Mouse (Mus musculus) C2C12 (cell line): ENCODE results near the gene Il4. TPM values are rescaled to one million over a fixed set of nuclear protein-coding genes. Genes with fewer than 3 reads are reported as not detected.

ENCODE experiments used
- H3K27me3 ChIP-seq: one replicate; pipeline ENCODE4 v1.6.1; 2011; ENCODE audit not compliant: control insufficient read depth, insufficient read depth, insufficient read length
- H3K36me3 ChIP-seq: one replicate; pipeline ENCODE4 v1.6.1; 2011; ENCODE audit not compliant: control insufficient read depth, insufficient read depth
- H3K4me3 ChIP-seq: one replicate; pipeline ENCODE4 v1.5.1; 2011; ENCODE audit warnings: mild to moderate bottlenecking, control low read depth; ENCODE audit not compliant: poor library complexity, insufficient read depth, severe bottlenecking
- H3K79me2 ChIP-seq: one replicate; pipeline ENCODE4 v1.6.1; 2011; ENCODE audit not compliant: control insufficient read depth, insufficient read depth
- H3K79me3 ChIP-seq: one replicate; pipeline ENCODE4 v1.6.1; 2011; ENCODE audit warnings: low read depth, control low read depth
- H3ac ChIP-seq: one replicate; pipeline ENCODE3; 2011; ENCODE audit warnings: low read depth; ENCODE audit not compliant: control insufficient read depth, insufficient read length
- CEBPB ChIP-seq: IDR thresholded peaks from one replicate; pipeline ENCODE4 v1.6.1; 2011; ENCODE audit warnings: low read depth, mild to moderate bottlenecking, control low read depth, moderate library complexity
- CTCF ChIP-seq: IDR thresholded peaks from one replicate; pipeline ENCODE4 v1.5.1; 2011; ENCODE audit not compliant: control insufficient read depth, insufficient read depth, insufficient read length
- FOSL1 ChIP-seq: IDR thresholded peaks from one replicate; pipeline ENCODE4 v1.8.0; 2011; ENCODE audit warnings: mild to moderate bottlenecking, low read length; ENCODE audit not compliant: poor library complexity, insufficient read depth, severe bottlenecking
- MAX ChIP-seq: IDR thresholded peaks from one replicate; pipeline ENCODE4 v1.6.1; 2011; ENCODE audit warnings: mild to moderate bottlenecking, control low read depth
- MYOD1 ChIP-seq: IDR thresholded peaks from one replicate; pipeline ENCODE4 v1.6.1; 2011; ENCODE audit warnings: low read depth; ENCODE audit not compliant: control insufficient read depth, insufficient read length
- MYOG ChIP-seq: IDR thresholded peaks from one replicate; pipeline ENCODE4 v1.6.1; 2011; ENCODE audit not compliant: control insufficient read depth, insufficient read length; ENCODE audit errors: extremely low read depth
- USF1 ChIP-seq: IDR thresholded peaks from one replicate; pipeline ENCODE4 v1.6.1; 2011; ENCODE audit warnings: low read depth, mild to moderate bottlenecking, control low read depth, moderate library complexity
- polyA plus RNA-seq: library from polyadenylated mRNA; unstranded; fragments of >200 nt; fragmentation: generic; extraction: Trizol; gene quantifications from one replicate; pipeline ENCODE4 v1.2.1, GENCODE M21; 2012; ENCODE audit warnings: missing spikeins

Gene Il4
- polyA plus RNA-seq, 1 experiment, result not detected

DNA sequence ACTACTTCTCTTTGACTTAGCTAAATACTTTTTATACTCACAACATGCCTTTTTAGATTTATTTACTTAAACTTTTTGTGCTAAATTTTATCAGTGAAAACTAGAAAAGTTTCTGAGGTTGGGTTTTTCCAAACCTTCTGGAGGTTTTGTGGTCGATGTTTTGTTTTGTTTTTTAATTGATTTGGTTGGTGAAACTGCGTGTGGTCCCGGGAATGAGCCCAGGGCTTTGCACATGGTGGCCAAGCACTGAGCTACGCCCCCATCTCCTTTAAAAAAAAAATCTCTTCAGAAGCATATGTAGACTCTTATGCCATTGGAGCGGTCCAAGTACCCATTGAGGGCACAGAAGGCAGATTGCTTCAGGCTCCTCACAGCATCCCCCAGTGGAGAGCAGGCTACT is 27.4 kb downstream of the Il4 start:
- no peak overlapping the region for H3ac ChIP-seq
- H3K36me3 ChIP-seq, result peaks cover 33% of the 10 kb centered on the region
- TF ChIP-seq MYOG, result no peak
- no peak for TF ChIP-seq FOSL1
- TF ChIP-seq CEBPB, result no peak
- TF ChIP-seq USF1, result no peak
- no peak for TF ChIP-seq CTCF
- no peak for TF ChIP-seq MAX
- TF ChIP-seq MYOD1, result no peak

DNA sequence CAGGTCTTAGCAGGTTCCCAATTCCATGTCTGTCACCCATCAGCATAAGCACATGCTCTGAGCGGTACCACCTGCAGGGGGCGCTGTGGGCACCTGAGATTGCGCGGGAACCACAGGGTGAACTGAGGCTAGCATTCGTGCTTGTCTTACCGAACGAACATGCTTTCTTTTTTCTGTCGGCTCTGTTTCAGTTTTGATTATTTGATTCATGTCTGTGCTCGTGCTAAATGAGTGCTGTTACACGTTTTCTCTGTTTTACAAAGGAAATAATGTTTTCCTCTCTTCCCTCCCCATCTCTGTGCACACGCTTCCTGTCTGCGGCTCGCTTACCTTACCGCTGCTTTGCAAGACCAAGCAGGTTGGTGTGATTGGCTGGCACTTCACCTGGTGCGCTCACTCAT is 28.1 kb downstream of the Il4 start:
- TF ChIP-seq CTCF (peak; percentile 63), USF1 (no peak), MAX (peak; percentile 84), FOSL1 (no peak)
- no peaks in the 10 kb centered on the region for H3K27me3 ChIP-seq
- peaks cover 37% of the 10 kb centered on the region for H3K36me3 ChIP-seq
- no peak overlapping the region for H3ac ChIP-seq
- H3K4me3 ChIP-seq, result no peak overlapping the region
- no peaks in the 10 kb centered on the region for H3K79me2 ChIP-seq
- H3K79me3 ChIP-seq, result no peaks in the 10 kb centered on the region

More for the DNA sequence above, 27.4 kb downstream of the Il4 start:
- no peak overlapping the region for H3K4me3 ChIP-seq
- no peaks in the 10 kb centered on the region for H3K79me2 ChIP-seq
- no peaks in the 10 kb centered on the region for H3K27me3 ChIP-seq
- no peaks in the 10 kb centered on the region for H3K79me3 ChIP-seq

DNA sequence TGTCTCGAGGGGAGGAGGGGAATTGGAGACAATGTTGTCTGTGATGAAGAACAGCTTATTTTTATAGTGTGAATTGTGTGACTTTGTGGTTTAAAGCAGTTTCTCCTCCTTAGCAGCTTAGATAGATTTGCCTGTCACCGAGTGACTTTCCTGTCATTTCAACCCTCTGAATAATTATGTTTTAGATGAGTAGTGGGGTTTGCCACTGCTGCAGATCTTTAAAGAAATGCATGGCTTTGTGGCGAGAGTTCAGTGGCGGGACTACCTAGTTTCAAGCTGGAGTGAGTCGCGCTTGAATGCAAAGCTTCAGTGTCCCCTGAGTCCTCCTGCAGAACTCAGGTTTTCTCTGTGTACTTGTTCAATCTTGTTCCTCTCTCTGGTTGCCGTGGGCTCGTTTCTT is 30.2 kb downstream of the Il4 start:
- no peak for TF ChIP-seq MYOG
- TF ChIP-seq CTCF, result no peak
- TF ChIP-seq MAX, result no peak
- no peak for TF ChIP-seq USF1
- no peak for TF ChIP-seq CEBPB
- no peak for TF ChIP-seq FOSL1
- no peak for TF ChIP-seq MYOD1
- no peaks in the 10 kb centered on the region for H3K79me2 ChIP-seq

DNA sequence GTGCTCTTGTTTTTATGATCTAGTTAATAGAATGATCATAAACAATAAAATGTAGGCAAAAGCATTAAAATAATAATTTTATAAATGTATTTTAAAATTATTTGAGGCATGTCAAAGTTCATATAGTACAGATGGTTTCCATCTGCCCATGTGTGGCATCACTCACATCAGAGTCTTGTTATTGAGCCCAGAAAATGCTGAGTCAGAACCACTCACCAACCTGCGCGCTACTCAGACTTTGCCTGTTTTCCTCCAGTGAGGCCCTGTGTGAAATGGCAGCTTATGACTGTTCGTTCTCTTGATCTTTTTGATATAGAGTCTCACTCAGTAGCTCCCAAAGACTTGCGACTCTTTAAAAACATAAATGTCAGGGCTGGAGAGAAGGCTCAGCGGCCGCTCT is 33.0 kb downstream of the Il4 start:
- Histone ChIP-seq H3K36me3 (peaks cover 58% of the 10 kb centered on the region), H3K27me3 (no peaks in the 10 kb centered on the region), H3ac (no peak overlapping the region), H3K4me3 (no peak overlapping the region), H3K79me2 (no peaks in the 10 kb centered on the region), H3K79me3 (no peaks in the 10 kb centered on the region)
- TF ChIP-seq CTCF (no peak), CEBPB (no peak), MAX (no peak), MYOD1 (no peak), MYOG (no peak), FOSL1 (no peak), USF1 (no peak)

More for the DNA sequence above, 30.2 kb downstream of the Il4 start:
- H3ac ChIP-seq, result no peak overlapping the region
- no peak overlapping the region for H3K4me3 ChIP-seq
- no peaks in the 10 kb centered on the region for H3K79me3 ChIP-seq
- H3K27me3 ChIP-seq, result no peaks in the 10 kb centered on the region
- peaks cover 41% of the 10 kb centered on the region for H3K36me3 ChIP-seq

DNA sequence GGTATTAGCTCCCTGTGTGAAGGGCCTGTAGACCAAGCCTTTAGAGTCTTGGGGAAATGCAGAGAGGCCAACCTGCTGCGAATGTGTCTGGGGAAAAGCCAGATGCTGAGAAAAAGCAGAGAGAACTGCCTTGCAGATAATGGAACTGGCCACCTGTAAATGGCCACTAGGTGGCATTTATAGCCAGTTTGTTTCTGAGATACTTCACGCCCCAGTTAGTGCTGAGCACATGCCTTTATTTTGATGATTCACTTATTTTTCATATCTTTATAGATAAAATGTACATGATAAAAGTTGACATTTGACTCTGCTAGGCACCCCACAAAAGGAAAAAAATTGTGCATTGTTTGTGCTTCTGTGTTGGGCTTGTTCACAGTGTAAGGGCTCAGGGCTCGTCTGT is 33.6 kb downstream of the Il4 start:
- H3K4me3 ChIP-seq, result no peak overlapping the region
- no peaks in the 10 kb centered on the region for H3K79me2 ChIP-seq
- H3K79me3 ChIP-seq, result no peaks in the 10 kb centered on the region
- peaks cover 60% of the 10 kb centered on the region for H3K36me3 ChIP-seq
- H3ac ChIP-seq, result no peak overlapping the region
- TF ChIP-seq CEBPB, result no peak
- no peak for TF ChIP-seq MYOG
- no peak for TF ChIP-seq CTCF
- no peaks in the 10 kb centered on the region for H3K27me3 ChIP-seq

GRCm38 (mm10) chr11:53583151-53583550 is 35.3 kb downstream of the Il4 start:
- no peak for TF ChIP-seq MYOD1
- TF ChIP-seq CEBPB, result no peak
- no peak for TF ChIP-seq CTCF
- no peak for TF ChIP-seq FOSL1
- no peak for TF ChIP-seq MYOG
- TF ChIP-seq MAX, result no peak
- no peak for TF ChIP-seq USF1
- H3K27me3 ChIP-seq, result no peaks in the 10 kb centered on the region
- H3K79me3 ChIP-seq, result no peaks in the 10 kb centered on the region
- H3K79me2 ChIP-seq, result no peaks in the 10 kb centered on the region
- H3ac ChIP-seq, result no peak overlapping the region
- H3K36me3 ChIP-seq, result peaks cover 51% of the 10 kb centered on the region
- no peak overlapping the region for H3K4me3 ChIP-seq

GRCm38 (mm10) chr11:53580562-53580961 is 37.9 kb downstream of the Il4 start:
- TF ChIP-seq MYOG, result no peak
- TF ChIP-seq MAX, result no peak
- no peak for TF ChIP-seq CTCF
- no peak for TF ChIP-seq MYOD1
- TF ChIP-seq USF1, result no peak
- no peak for TF ChIP-seq FOSL1
- no peak for TF ChIP-seq CEBPB
- H3K36me3 ChIP-seq, result peaks cover 48% of the 10 kb centered on the region
- no peaks in the 10 kb centered on the region for H3K79me3 ChIP-seq
- no peaks in the 10 kb centered on the region for H3K27me3 ChIP-seq
- H3K4me3 ChIP-seq, result no peak overlapping the region
- no peaks in the 10 kb centered on the region for H3K79me2 ChIP-seq
- no peak overlapping the region for H3ac ChIP-seq
